Mouse (Mus musculus) C2C12 (cell line): ENCODE measurements around the gene Ccdc173.

Source experiments
- CEBPB ChIP-seq: IDR thresholded peaks from one replicate; pipeline ENCODE4 v1.6.1; 2011; ENCODE audit warnings: low read depth, mild to moderate bottlenecking, control low read depth, moderate library complexity
- CTCF ChIP-seq: IDR thresholded peaks from one replicate; pipeline ENCODE4 v1.5.1; 2011; ENCODE audit not compliant: control insufficient read depth, insufficient read depth, insufficient read length

DNA sequence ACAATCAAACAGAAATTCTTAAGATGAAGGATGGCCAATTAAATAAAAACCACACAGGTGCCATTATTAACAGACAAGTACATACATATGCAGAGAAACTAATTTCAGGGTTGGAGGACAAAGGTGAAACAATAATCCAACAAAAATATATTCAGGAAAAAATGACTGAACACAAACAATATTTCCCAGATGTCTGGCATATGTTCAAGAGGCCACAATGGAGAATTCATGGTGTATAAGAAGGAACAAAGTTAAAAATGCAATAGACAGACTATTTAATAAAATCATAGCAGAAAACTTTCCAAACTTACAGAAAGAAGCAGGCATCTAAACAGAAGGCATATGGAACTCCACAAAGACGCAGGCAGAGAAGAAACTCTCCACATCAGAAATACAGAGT, 24.7 kb downstream of the Ccdc173 start:
- TF ChIP-seq CTCF (no peak), CEBPB (no peak)
